ENCODE assay signal across 7 mouse cellular contexts in the genomic region with DNA sequence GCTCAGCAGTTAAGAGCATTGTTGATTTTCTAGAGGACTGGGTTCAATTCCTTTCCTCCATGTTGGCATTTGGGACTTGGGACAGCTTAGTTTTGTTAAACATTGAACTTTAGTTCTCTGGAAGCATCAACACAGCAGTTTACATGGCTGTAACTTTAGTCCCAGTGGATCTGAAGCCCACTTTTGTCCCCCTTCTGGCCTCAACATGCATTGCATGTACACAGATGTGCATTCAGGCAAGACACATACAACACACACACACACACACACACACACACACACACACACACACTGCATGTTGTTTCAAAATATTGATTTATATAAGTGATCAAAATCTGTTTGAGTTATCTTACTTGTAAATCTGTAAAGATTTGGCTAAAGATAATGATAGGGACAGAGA. TPM values are rescaled to one million over a fixed set of nuclear protein-coding genes. Genes with fewer than 3 reads are reported as not detected.
DNase-seq lines count a peak whose midpoint lies in the region; ATAC-seq lines count a peak whose summit lies in the region.

No protein-coding gene starts in this region.

- no peak for ATAC-seq in megakaryocyte, adult 5-6 weeks (ENCODE audit: poor library complexity, severe bottlenecking)

- DNase-seq in kidney, postnatal 10 days, result peak; percentile 50
- no peak for DNase-seq in kidney, adult 18-20 months
- peak; percentile 40 to 44 for DNase-seq in B cell, adult 2 months
- peak; percentile 14 for DNase-seq in Muller cell, postnatal 12 days (ENCODE audit: inconsistent ontology term)
- DNase-seq in lung, postnatal 14 days, result peak; percentile 16
- no peak for DNase-seq in frontal cortex, postnatal 10 days (ENCODE audit: low spot score in 2 of 2)

RNA-seq across cellular contexts. Expression of a gene that starts 2.1 kb away (rescaled TPM):
- total RNA-seq in megakaryocyte, adult 5-6 weeks (2015), result not detected in 2 replicates
- not detected in 2 replicates for total RNA-seq in megakaryocyte, adult 5-6 weeks (2017)

RNA-seq across cellular contexts. Expression of a gene that starts 29.9 kb away (rescaled TPM):
- 7.2 and 9.4 TPM in 2 replicates for total RNA-seq in megakaryocyte, adult 5-6 weeks (2015)
- 0.53 and 2.0 TPM in 2 replicates for total RNA-seq in megakaryocyte, adult 5-6 weeks (2017)

Comparison
In these comparisons a context has a peak if more than half of its experiments do, and no peak if none do; other contexts are left out.
1. DNase-seq: peak in kidney, postnatal 10 days (single experiment), B cell, adult 2 months (2 of 2), Muller cell, postnatal 12 days (single experiment) and lung, postnatal 14 days (single experiment); none in kidney, adult 18-20 months (single experiment) and frontal cortex, postnatal 10 days (0 of 2).